Mouse (Mus musculus): Measurements from ENCODE around the gene Racgap1.

DNA sequence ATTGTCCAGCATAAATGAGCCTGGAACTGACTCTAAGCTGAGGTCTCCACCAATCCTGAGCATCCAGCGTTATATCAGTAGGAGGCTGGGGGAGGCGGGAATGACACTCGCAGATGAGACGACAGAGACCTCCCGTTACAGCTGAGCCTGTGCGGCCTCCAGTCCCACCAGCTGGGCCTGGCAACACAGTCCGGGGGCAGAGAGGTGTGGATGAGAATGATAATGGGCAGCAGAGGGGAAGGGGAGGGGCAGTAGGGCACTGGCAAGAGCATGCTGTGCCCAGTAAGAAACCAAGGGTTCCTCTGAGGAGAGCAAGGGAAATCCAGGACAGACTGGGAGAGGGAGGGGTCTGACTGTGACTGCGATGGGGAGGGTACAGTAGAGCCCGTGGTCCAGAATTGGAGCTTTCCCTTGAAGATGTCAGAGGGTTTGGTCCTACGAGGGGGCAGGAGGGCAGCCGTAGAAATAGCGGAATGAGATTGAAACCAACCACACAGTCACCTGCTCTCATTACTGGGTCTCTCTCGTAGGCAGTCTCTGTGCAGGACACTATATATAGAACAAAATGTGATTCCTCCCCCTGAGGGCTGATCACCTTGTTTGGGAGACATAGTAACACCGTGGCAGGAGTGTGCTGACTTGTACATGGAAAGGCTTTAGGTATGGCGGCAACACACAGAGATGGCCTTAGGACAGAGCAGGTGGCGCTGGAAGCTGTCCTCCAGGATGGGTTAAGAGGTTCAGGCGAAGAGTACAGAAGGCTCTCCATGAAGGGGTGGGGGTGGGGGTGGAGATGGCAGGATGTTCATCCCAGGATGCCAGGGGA, 52.0 kb downstream of the Racgap1 start:
- TF ChIP-seq CTCF (IDR thresholded peaks at IDR 0.05; ENCODE audit: low read depth) (no peak), EP300 (optimal IDR thresholded peaks at IDR 0.05) (no peak)
